Mouse (Mus musculus) stomach, postnatal 0 days (tissue): Measurements from ENCODE around the gene Agpat4.

Experiments used
- CTCF ChIP-seq: IDR thresholded peaks from 2 replicates; pipeline ENCODE4 v1.5.1; 2016; ENCODE audit warnings: antibody characterized with exemption, low read depth, mild to moderate bottlenecking, moderate library complexity
- EP300 ChIP-seq: optimal IDR thresholded peaks from 2 replicates; pipeline ENCODE3; 2016; ENCODE audit warnings: antibody characterized with exemption

- TF ChIP-seq CTCF (no peak), EP300 (no peak)
Measured at GRCm38 (mm10) chr17:12082201-12082600, 36.3 kb upstream of the Agpat4 start.
